Mouse (Mus musculus) heart, embryonic 16.5 days (tissue): ENCODE data around the gene Celf1. TPM values are rescaled to one million over a fixed set of nuclear protein-coding genes. Genes with fewer than 3 reads are reported as not detected.
A peak's percentile ranks its signal among the peaks of the same experiment; 100 is the strongest.

ENCODE experiments used
- ATAC-seq: fragments of 200-750 bp; cut with Nextera tagmentation; replicated peaks from 2 replicates; pipeline ENCODE4 v1.8.0; 2017; ENCODE audit warnings: moderate number of reproducible peaks; ENCODE audit not compliant: insufficient read depth, low FRiP score; ENCODE audit errors: extremely low read depth
- H3K27ac ChIP-seq: fragments of 300-500 bp; sonication (generic); 2 replicates; pipeline ENCODE4 v1.5.1; 2014; ENCODE audit warnings: mild to moderate bottlenecking, low read length, control low read depth, moderate library complexity
- H3K27me3 ChIP-seq: fragments of 300-500 bp; sonication (generic); 2 replicates; pipeline ENCODE4 v1.6.1; 2014; ENCODE audit warnings: low read length, mixed read lengths; ENCODE audit not compliant: control insufficient read depth, insufficient read depth
- H3K36me3 ChIP-seq: fragments of 300-500 bp; sonication (generic); 2 replicates; pipeline ENCODE4 v1.6.1; 2014; ENCODE audit not compliant: control insufficient read depth, insufficient read depth
- H3K4me1 ChIP-seq: fragments of 300-500 bp; sonication (generic); 2 replicates; pipeline ENCODE4 v1.6.1; 2014; ENCODE audit warnings: low read length, mixed read lengths; ENCODE audit not compliant: control insufficient read depth, insufficient read depth
- H3K4me2 ChIP-seq: fragments of 300-500 bp; sonication (generic); 2 replicates; pipeline ENCODE4 v1.6.1; 2014; ENCODE audit warnings: low read depth, mild to moderate bottlenecking, control low read depth, low read length
- H3K4me3 ChIP-seq: fragments of 300-500 bp; sonication (generic); 2 replicates; pipeline ENCODE4 v1.5.1; 2014; ENCODE audit warnings: mild to moderate bottlenecking, control low read depth, low read length
- H3K9ac ChIP-seq: fragments of 300-500 bp; sonication (generic); 2 replicates; pipeline ENCODE4 v1.6.1; 2014; ENCODE audit warnings: low read length, control low read depth
- H3K9me3 ChIP-seq: fragments of 300-500 bp; sonication (generic); replicated peaks from 2 replicates; pipeline ENCODE4 v1.6.1; 2016; ENCODE audit warnings: low read length; ENCODE audit not compliant: control insufficient read depth
- WGBS: fragments of 180-500 bp; shearing (Covaris S2); extraction: QIAGEN DNeasy Blood & Tissue Kit; methylation state at CpG from one replicate; pipeline ENCODE4 v1.1.7; 2014; 5-methylcytosine and 5-hydroxymethylcytosine counted together
- polyA plus RNA-seq: library from polyadenylated mRNA; unstranded; fragments of >200 nt; fragmentation: Nextera tagmentation; extraction: Ambion mirVana; gene quantifications from 2 replicates; pipeline ENCODE4 v1.2.1, GENCODE M21; 2015

Gene Celf1
- polyA plus RNA-seq, 1 experiment from 2014 or later, result 100 TPM

DNA sequence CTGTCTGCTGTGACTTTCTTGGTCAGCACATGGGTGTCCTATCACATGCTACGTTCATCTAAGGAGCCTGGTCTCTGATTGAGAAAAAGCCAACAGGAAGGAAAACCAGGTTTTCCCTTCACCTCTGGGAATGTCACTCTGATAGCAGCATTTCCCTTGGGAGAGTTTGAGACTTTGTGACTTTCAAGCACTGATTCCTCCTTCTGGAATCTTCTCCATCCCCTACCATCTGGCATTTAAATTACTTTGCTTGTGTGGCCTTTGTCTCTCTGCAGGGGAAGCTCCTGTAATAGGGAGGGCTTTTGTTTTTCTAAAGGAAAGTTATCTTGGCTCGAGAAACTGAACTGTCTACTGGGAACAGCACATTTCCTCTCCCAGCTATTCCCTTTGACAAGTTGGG is 82.9 kb downstream of the Celf1 start:
- Histone ChIP-seq H3K4me2 (no peak overlapping the region), H3K4me3 (no peak overlapping the region), H3K27ac (peak overlapping the region; percentile 17; the same call in 1 of the 2 replicates), H3K27me3 (no peaks in the 10 kb centered on the region), H3K9me3 (no peaks in the 10 kb centered on the region), H3K4me1 (peaks cover 3% of the 10 kb centered on the region; the same call in 1 of the 2 replicates), H3K36me3 (peaks cover 8% of the 10 kb centered on the region; the same call in 1 of the 2 replicates), H3K9ac (no peak overlapping the region)
- WGBS, result 55% methylated on average over 2 of the region's 2 CpGs
- ATAC-seq, result 0 out of 2 replicates have a peak, but pooled peaks have one; percentile 41

GRCm38 (mm10) chr2:91023956-91024355 is 83.8 kb downstream of the Celf1 start:
- no peak overlapping the region for H3K9ac ChIP-seq
- no peak for ATAC-seq
- no peak overlapping the region for H3K4me2 ChIP-seq
- peaks cover 3% of the 10 kb centered on the region; the same call in 1 of the 2 replicates for H3K4me1 ChIP-seq
- peaks cover 8% of the 10 kb centered on the region; the same call in 1 of the 2 replicates for H3K36me3 ChIP-seq
- no peak overlapping the region for H3K4me3 ChIP-seq
- no peaks in the 10 kb centered on the region for H3K27me3 ChIP-seq
- 89% methylated on average over 1 of the region's 1 CpGs for WGBS
- no peaks in the 10 kb centered on the region for H3K9me3 ChIP-seq
- H3K27ac ChIP-seq, result no peak overlapping the region; the same call in 1 of the 2 replicates

GRCm38 (mm10) chr2:91025081-91025516 is 84.9 kb downstream of the Celf1 start:
- peaks cover 3% of the 10 kb centered on the region; the same call in 1 of the 2 replicates for H3K4me1 ChIP-seq
- no peak overlapping the region for H3K4me3 ChIP-seq
- WGBS, result 97% methylated on average over 1 of the region's 1 CpGs
- H3K9me3 ChIP-seq, result no peaks in the 10 kb centered on the region
- H3K36me3 ChIP-seq, result peaks cover 2% of the 10 kb centered on the region; the same call in 1 of the 2 replicates
- H3K27ac ChIP-seq, result no peak overlapping the region
- H3K27me3 ChIP-seq, result no peaks in the 10 kb centered on the region
- H3K9ac ChIP-seq, result no peak overlapping the region
- no peak overlapping the region for H3K4me2 ChIP-seq
- ATAC-seq, result no peak

DNA sequence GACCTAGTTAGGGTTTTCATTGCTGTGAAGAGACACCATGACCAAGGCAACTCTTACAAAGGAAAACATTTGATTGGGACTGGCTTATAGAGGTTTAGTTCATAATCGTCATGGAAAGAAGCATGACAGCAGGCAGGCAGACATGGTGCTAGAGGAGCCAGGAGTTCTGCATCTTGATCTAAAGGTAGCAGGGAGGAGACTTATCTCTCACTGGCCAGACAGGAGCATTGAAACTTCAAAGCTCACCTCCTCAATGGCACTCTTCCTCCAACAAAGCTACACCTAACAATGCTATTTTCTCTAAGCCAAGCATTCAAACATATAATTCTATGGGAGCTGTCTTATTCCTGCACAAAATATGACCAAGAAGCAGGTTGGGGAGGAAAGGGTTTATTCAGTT is 86.3 kb downstream of the Celf1 start:
- Histone ChIP-seq H3K27me3 (no peaks in the 10 kb centered on the region), H3K9ac (no peak overlapping the region), H3K4me3 (no peak overlapping the region), H3K9me3 (no peaks in the 10 kb centered on the region), H3K27ac (no peak overlapping the region), H3K36me3 (no peaks in the 10 kb centered on the region), H3K4me2 (no peak overlapping the region), H3K4me1 (peaks cover 3% of the 10 kb centered on the region; the same call in 1 of the 2 replicates)
- WGBS, result 82% methylated on average over 1 of the region's 1 CpGs
- no peak for ATAC-seq

- Histone ChIP-seq H3K9ac (no peak overlapping the region), H3K4me1 (peaks cover 3% of the 10 kb centered on the region; the same call in 1 of the 2 replicates), H3K9me3 (no peaks in the 10 kb centered on the region), H3K36me3 (no peaks in the 10 kb centered on the region), H3K4me3 (no peak overlapping the region), H3K27me3 (no peaks in the 10 kb centered on the region), H3K4me2 (no peak overlapping the region), H3K27ac (no peak overlapping the region)
- 80% methylated on average over 9 of the region's 9 CpGs for WGBS
- no peak for ATAC-seq
These were observed 87.4 kb downstream of the Celf1 start for GRCm38 (mm10) chr2:91027391-91028214.

- no peak for ATAC-seq
- H3K4me2 ChIP-seq, result no peak overlapping the region
- no peaks in the 10 kb centered on the region for H3K9me3 ChIP-seq
- 88% methylated on average over 4 of the region's 4 CpGs for WGBS
- no peak overlapping the region for H3K27ac ChIP-seq
- H3K4me1 ChIP-seq, result peaks cover 2% of the 10 kb centered on the region; the same call in 1 of the 2 replicates
- no peaks in the 10 kb centered on the region for H3K27me3 ChIP-seq
- H3K36me3 ChIP-seq, result no peaks in the 10 kb centered on the region
- no peak overlapping the region for H3K4me3 ChIP-seq
- no peak overlapping the region for H3K9ac ChIP-seq
These were observed 91.0 kb downstream of the Celf1 start for GRCm38 (mm10) chr2:91031216-91031615.

- H3K27me3 ChIP-seq, result no peaks in the 10 kb centered on the region
- H3K4me3 ChIP-seq, result no peak overlapping the region
- H3K4me1 ChIP-seq, result peaks cover 2% of the 10 kb centered on the region; the same call in 1 of the 2 replicates
- no peak overlapping the region for H3K9ac ChIP-seq
- WGBS, result 19% methylated on average over 3 of the region's 3 CpGs
- no peak for ATAC-seq
- no peaks in the 10 kb centered on the region for H3K36me3 ChIP-seq
- no peak overlapping the region for H3K27ac ChIP-seq
- no peaks in the 10 kb centered on the region for H3K9me3 ChIP-seq
- H3K4me2 ChIP-seq, result no peak overlapping the region
These were observed 92.8 kb downstream of the Celf1 start for GRCm38 (mm10) chr2:91033000-91033399.

DNA sequence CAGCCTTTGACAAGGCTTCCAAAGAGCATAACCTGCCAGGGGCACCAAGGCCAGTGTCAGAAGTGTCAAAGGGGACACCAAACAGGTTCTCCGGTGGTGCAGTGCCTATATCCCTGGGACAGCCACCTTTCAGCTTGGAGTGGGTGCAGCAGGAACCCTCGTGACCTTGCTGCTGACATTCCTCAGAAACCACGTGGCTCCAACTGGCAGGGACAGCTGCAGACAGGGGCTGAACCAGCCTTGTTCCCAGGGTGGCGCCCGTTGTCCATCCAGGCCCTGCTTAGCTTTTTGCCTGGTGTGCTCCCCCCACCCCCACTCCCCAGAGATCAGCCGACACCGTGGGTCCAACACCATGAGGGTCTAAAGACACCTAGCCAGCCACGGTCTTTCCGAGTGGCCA is 95.2 kb downstream of the Celf1 start, which contains the start of gene Rapsn:
TSS of gene Rapsn (plus strand) at position 236 of the 400 bp plus-strand sequence.
- Histone ChIP-seq H3K36me3 (peaks cover 3% of the 10 kb centered on the region; the same call in 1 of the 2 replicates), H3K4me3 (peak within 1 kb of the TSS; percentile 30), H3K27ac (peak within 1 kb of the TSS; percentile 79), H3K4me2 (peak within 1 kb of the TSS; percentile 40), H3K4me1 (peaks cover 2% of the 10 kb centered on the region; the same call in 1 of the 2 replicates), H3K27me3 (no peaks in the 10 kb centered on the region), H3K9me3 (no peaks in the 10 kb centered on the region; the same call in 1 of the 2 replicates), H3K9ac (peak within 1 kb of the TSS; percentile 52)
- WGBS, result 35% methylated on average over 9 of the region's 9 CpGs
- peak; percentile 85 for ATAC-seq

- WGBS, result 62% methylated on average over 8 of the region's 8 CpGs
- Histone ChIP-seq H3K9me3 (no peaks in the 10 kb centered on the region; the same call in 1 of the 2 replicates), H3K9ac (no peak overlapping the region), H3K27me3 (no peaks in the 10 kb centered on the region), H3K4me3 (no peak overlapping the region), H3K36me3 (peaks cover 3% of the 10 kb centered on the region; the same call in 1 of the 2 replicates), H3K4me2 (no peak overlapping the region), H3K4me1 (no peaks in the 10 kb centered on the region), H3K27ac (no peak overlapping the region)
- ATAC-seq, result 0 out of 2 replicates have a peak, but pooled peaks have one; percentile 15
These were observed 101.6 kb downstream of the Celf1 start for GRCm38 (mm10) chr2:91041786-91042185.
